In genomic region chr5:133601241-133601739, GRCm38 (mm10) we compare ENCODE assay signal across 22 mouse cellular contexts.
DNase-seq lines count a peak whose midpoint lies in the region; ATAC-seq and TF ChIP-seq lines count a peak whose summit lies in the region.
"Had no signal": no experiment of that assay in that cellular context is flagged by ENCODE, and none has a peak within 500 bp of the region (broad histone marks: within the 10 kb centered on the region; RNA-seq: fewer than 3 reads in every experiment).

No protein-coding gene starts in this region.

- peaks cover 12% of the 10 kb centered on the region; the same call in 1 of the 2 replicates for H3K4me1 ChIP-seq in forebrain, embryonic 14.5 days (ENCODE audit: control insufficient read depth, insufficient read depth, low read length)
- peaks cover 10% of the 10 kb centered on the region; the same call in 1 of the 2 replicates for H3K4me1 ChIP-seq in forebrain, embryonic 12.5 days
- no peaks in the 10 kb centered on the region for H3K4me1 ChIP-seq in midbrain, embryonic 14.5 days (ENCODE audit: control insufficient read depth, insufficient read depth, low read length)
- no peaks in the 10 kb centered on the region for H3K4me1 ChIP-seq in midbrain, embryonic 16.5 days (ENCODE audit: control insufficient read depth, insufficient read depth, low read length)
- H3K4me1 ChIP-seq in forebrain, embryonic 16.5 days (replicated peaks; ENCODE audit: control insufficient read depth, insufficient read depth, low read length) = peaks cover 5% of the 10 kb centered on the region; the same call in 1 of the 2 replicates
- H3K4me1 ChIP-seq: embryonic facial prominence, embryonic 15.5 days; intestine, embryonic 15.5 days had no signal

- 44% methylated on average over 8 of the region's 8 CpGs for WGBS in forebrain, embryonic 14.5 days
- WGBS in forebrain, embryonic 12.5 days = 58% methylated on average over 8 of the region's 8 CpGs
- WGBS in midbrain, embryonic 14.5 days = 71% methylated on average over 8 of the region's 8 CpGs
- WGBS in midbrain, embryonic 16.5 days = 67% methylated on average over 8 of the region's 8 CpGs
- 37% methylated on average over 8 of the region's 8 CpGs for WGBS in forebrain, embryonic 16.5 days

- peak; percentile 37; the same call in 1 of the 2 replicates for ATAC-seq in forebrain, embryonic 14.5 days
- no peak for ATAC-seq in forebrain, embryonic 12.5 days (ENCODE audit: low FRiP score)
- no peak for ATAC-seq in midbrain, embryonic 14.5 days (ENCODE audit: low FRiP score, low TSS enrichment)
- no peak for ATAC-seq in midbrain, embryonic 16.5 days
- peak; percentile 50; the same call in 1 of the 2 replicates for ATAC-seq in forebrain, embryonic 16.5 days
- ATAC-seq: activated CD4-positive, CD25-positive, alpha-beta regulatory T cell, adult 4 months; CD4-positive, CD25-positive, alpha-beta regulatory T cell, adult 4 months; hindbrain, embryonic 16.5 days; intestine, embryonic 15.5 days had no signal

- H3K27me3 ChIP-seq in forebrain, embryonic 14.5 days (replicated peaks; ENCODE audit: control insufficient read depth, insufficient read depth, low read length) = no peaks in the 10 kb centered on the region
- H3K27me3 ChIP-seq in forebrain, embryonic 12.5 days = peaks cover 5% of the 10 kb centered on the region; the same call in 1 of the 2 replicates
- no peaks in the 10 kb centered on the region for H3K27me3 ChIP-seq in midbrain, embryonic 14.5 days (ENCODE audit: control insufficient read depth, insufficient read depth, low read length)
- no peaks in the 10 kb centered on the region for H3K27me3 ChIP-seq in midbrain, embryonic 16.5 days (ENCODE audit: control insufficient read depth, insufficient read depth, low read depth, low read length)
- 0 out of 2 replicates have a peak, but pooled peaks cover 2% of the 10 kb centered on the region for H3K27me3 ChIP-seq in forebrain, embryonic 16.5 days (replicated peaks; ENCODE audit: control insufficient read depth, insufficient read depth, low read length)
- H3K27me3 ChIP-seq: embryonic facial prominence, embryonic 15.5 days; hindbrain, embryonic 13.5 days; intestine, embryonic 15.5 days had no signal

- no peaks in the 10 kb centered on the region; the same call in 1 of the 2 replicates for H3K9me3 ChIP-seq in forebrain, embryonic 14.5 days (replicated peaks; ENCODE audit: control insufficient read depth, low read length)
- no peaks in the 10 kb centered on the region for H3K9me3 ChIP-seq in forebrain, embryonic 12.5 days
- H3K9me3 ChIP-seq in midbrain, embryonic 14.5 days (ENCODE audit: control insufficient read depth, low read length) = no peaks in the 10 kb centered on the region
- H3K9me3 ChIP-seq in midbrain, embryonic 16.5 days (replicated peaks; ENCODE audit: control insufficient read depth, low read length, poor library complexity, severe bottlenecking) = peaks cover 1% of the 10 kb centered on the region
- peaks cover 7% of the 10 kb centered on the region; the same call in 1 of the 2 replicates for H3K9me3 ChIP-seq in forebrain, embryonic 16.5 days (ENCODE audit: control insufficient read depth, low read length)
- H3K9me3 ChIP-seq: embryonic facial prominence, embryonic 15.5 days; hindbrain, embryonic 10.5 days; hindbrain, embryonic 13.5 days; intestine, embryonic 15.5 days had no signal

- no peaks in the 10 kb centered on the region for H3K36me3 ChIP-seq in forebrain, embryonic 14.5 days (ENCODE audit: control insufficient read depth, insufficient read depth, low read length)
- no peaks in the 10 kb centered on the region for H3K36me3 ChIP-seq in forebrain, embryonic 12.5 days (replicated peaks)
- no peaks in the 10 kb centered on the region for H3K36me3 ChIP-seq in midbrain, embryonic 14.5 days (ENCODE audit: control insufficient read depth, insufficient read depth, low read length)
- H3K36me3 ChIP-seq in midbrain, embryonic 16.5 days (ENCODE audit: control insufficient read depth, insufficient read depth, low read length) = no peaks in the 10 kb centered on the region
- H3K36me3 ChIP-seq in forebrain, embryonic 16.5 days (ENCODE audit: control insufficient read depth, insufficient read depth) = no peaks in the 10 kb centered on the region
- H3K36me3 ChIP-seq: embryonic facial prominence, embryonic 15.5 days; hindbrain, embryonic 10.5 days; hindbrain, embryonic 13.5 days; intestine, embryonic 15.5 days had no signal

- no peak overlapping the region for H3K4me3 ChIP-seq in forebrain, embryonic 14.5 days (ENCODE audit: low read depth, low read length)
- no peak overlapping the region for H3K4me3 ChIP-seq in forebrain, embryonic 12.5 days (replicated peaks)
- no peak overlapping the region for H3K4me3 ChIP-seq in midbrain, embryonic 14.5 days (replicated peaks; ENCODE audit: low read depth, low read length)
- H3K4me3 ChIP-seq in midbrain, embryonic 16.5 days (ENCODE audit: low read depth, low read length) = no peak overlapping the region
- H3K4me3 ChIP-seq in forebrain, embryonic 16.5 days (replicated peaks; ENCODE audit: low read length) = no peak overlapping the region
- H3K4me3 ChIP-seq: embryonic facial prominence, embryonic 15.5 days; hindbrain, embryonic 10.5 days; hindbrain, embryonic 13.5 days; intestine, embryonic 15.5 days had no signal

- H3K27ac ChIP-seq in forebrain, embryonic 14.5 days (ENCODE audit: low read depth, low read length) = peak overlapping the region; percentile 27; the same call in 1 of the 2 replicates
- no peak overlapping the region for H3K27ac ChIP-seq in forebrain, embryonic 12.5 days
- H3K27ac ChIP-seq in midbrain, embryonic 14.5 days (replicated peaks; ENCODE audit: low read depth, low read length) = no peak overlapping the region
- H3K27ac ChIP-seq in midbrain, embryonic 16.5 days (ENCODE audit: low read length) = no peak overlapping the region
- H3K27ac ChIP-seq in forebrain, embryonic 16.5 days (ENCODE audit: low read length) = no peak overlapping the region
- H3K27ac ChIP-seq: embryonic facial prominence, embryonic 15.5 days; hindbrain, embryonic 10.5 days; hindbrain, embryonic 13.5 days; intestine, embryonic 15.5 days had no signal

- no peak for TF ChIP-seq CTCF in brain, embryonic 14.5 days (IDR thresholded peaks at IDR 0.05; ENCODE audit: borderline replicate concordance, extremely low read depth, insufficient read depth, insufficient read length)

- TF ChIP-seq POLR2A in brain, embryonic 14.5 days (IDR thresholded peaks at IDR 0.05; ENCODE audit: borderline replicate concordance, extremely low read depth, insufficient read depth, insufficient read length, poor library complexity, severe bottlenecking) = no peak

- intact Hi-C loops in left cerebral cortex, postnatal 10 days (cut with DNase I) = no loop called here

- peak; percentile 75 for DNase-seq in forebrain, embryonic 14.5 days (ENCODE audit: low spot score)
- peak; percentile 35 for DNase-seq in midbrain, embryonic 14.5 days
- DNase-seq in brain, embryonic 14.5 days (ENCODE audit: low read depth) = peak; percentile 81
- no peak for DNase-seq in left cerebral cortex, postnatal 10 days (ENCODE audit: extremely low spot score in 1 of 2, low spot score in 2 of 2)
- no peak for DNase-seq in adipocyte (ENCODE audit: low spot score)
- DNase-seq: adrenal gland, postnatal 36 days; cerebellum, adult 11 months; cerebellum, adult 2 months; cerebellum, adult 9-11 months; gastrocnemius, postnatal 36 days; kidney, adult 11 months had no signal

- H3K9ac ChIP-seq in forebrain, embryonic 14.5 days (ENCODE audit: low read length) = no peak overlapping the region
- no peak overlapping the region for H3K9ac ChIP-seq in forebrain, embryonic 12.5 days
- no peak overlapping the region for H3K9ac ChIP-seq in midbrain, embryonic 14.5 days (replicated peaks; ENCODE audit: low read length)
- H3K9ac ChIP-seq in midbrain, embryonic 16.5 days (ENCODE audit: low read depth, low read length) = no peak overlapping the region
- no peak overlapping the region for H3K9ac ChIP-seq in forebrain, embryonic 16.5 days (replicated peaks; ENCODE audit: low read depth, low read length)
- H3K9ac ChIP-seq: embryonic facial prominence, embryonic 15.5 days; hindbrain, embryonic 13.5 days; intestine, embryonic 15.5 days had no signal

- H3K4me2 ChIP-seq in forebrain, embryonic 14.5 days (ENCODE audit: low read length) = no peak overlapping the region
- no peak overlapping the region for H3K4me2 ChIP-seq in forebrain, embryonic 12.5 days
- no peak overlapping the region for H3K4me2 ChIP-seq in midbrain, embryonic 14.5 days (ENCODE audit: low read length)
- no peak overlapping the region for H3K4me2 ChIP-seq in midbrain, embryonic 16.5 days (ENCODE audit: low read length)
- no peak overlapping the region for H3K4me2 ChIP-seq in forebrain, embryonic 16.5 days (ENCODE audit: low read length)
- H3K4me2 ChIP-seq: embryonic facial prominence, embryonic 15.5 days; heart, embryonic 11.5 days; hindbrain, embryonic 13.5 days; intestine, embryonic 15.5 days had no signal

Comparison
In these comparisons a context has a peak if more than half of its experiments do, and no peak if none do; other contexts are left out.
1. ATAC-seq: peak in forebrain, embryonic 14.5 days (single experiment) and forebrain, embryonic 16.5 days (single experiment); none in forebrain, embryonic 12.5 days (single experiment), midbrain, embryonic 14.5 days (single experiment) and midbrain, embryonic 16.5 days (single experiment).
2. DNase-seq: peak in forebrain, embryonic 14.5 days (single experiment), midbrain, embryonic 14.5 days (single experiment) and brain, embryonic 14.5 days (single experiment); none in left cerebral cortex, postnatal 10 days (0 of 2) and adipocyte (single experiment).